Mouse (Mus musculus) myocyte (in vitro differentiated cells): ENCODE data around the gene Crp.

Experiments
- CEBPB ChIP-seq: IDR thresholded peaks from 2 replicates; pipeline ENCODE4 v1.6.1; 2011; ENCODE audit warnings: mild to moderate bottlenecking, moderate library complexity; ENCODE audit not compliant: poor library complexity, insufficient read depth, severe bottlenecking
- E2F4 ChIP-seq: IDR thresholded peaks from one replicate; pipeline ENCODE4 v1.6.1; 2011; ENCODE audit warnings: mild to moderate bottlenecking, control low read depth, moderate library complexity; ENCODE audit not compliant: insufficient read depth
- MAX ChIP-seq: IDR thresholded peaks from one replicate; pipeline ENCODE4 v1.6.1; 2011; ENCODE audit warnings: low read depth, mild to moderate bottlenecking, control low read depth
- MYOG ChIP-seq, 3 experiments: IDR thresholded peaks; one replicate each; pipeline ENCODE4 v1.6.1; 2011; ENCODE audit warnings: control low read depth in 2 of 3, low read depth in 2 of 3, mild to moderate bottlenecking in 2 of 3; ENCODE audit not compliant: insufficient read length in 2 of 3, control insufficient read depth in 1 of 3, insufficient read depth in 1 of 3
- POLR2A ChIP-seq: IDR thresholded peaks from one replicate; pipeline ENCODE4 v1.6.1; 2011; ENCODE audit warnings: low read depth, mild to moderate bottlenecking, control low read depth, moderate library complexity; ENCODE audit not compliant: insufficient read length
- TCF12 ChIP-seq: IDR thresholded peaks from one replicate; pipeline ENCODE4 v1.6.1; 2011; ENCODE audit warnings: mild to moderate bottlenecking, control low read depth; ENCODE audit not compliant: poor library complexity, insufficient read depth, severe bottlenecking
- USF1 ChIP-seq: IDR thresholded peaks from one replicate; pipeline ENCODE4 v1.6.1; 2011; ENCODE audit warnings: low read depth, mild to moderate bottlenecking, control low read depth, moderate library complexity

GRCm38 (mm10) chr1:172665457-172665856, 32.4 kb upstream of the Crp start:
- no peak for TF ChIP-seq POLR2A
- TF ChIP-seq E2F4, result no peak
- no peak for TF ChIP-seq USF1
- no peak for TF ChIP-seq MYOG (IDR thresholded peaks at IDR 0.05; ENCODE audit: control insufficient read depth in 1 of 3, insufficient read depth in 1 of 3, insufficient read length in 2 of 3, low read depth in 2 of 3)
- TF ChIP-seq TCF12, result no peak
- no peak for TF ChIP-seq MAX
- no peak for TF ChIP-seq CEBPB
